Mouse (Mus musculus): Measurements from ENCODE around the gene Ccdc90b.

The Ccdc90b gene

DNA sequence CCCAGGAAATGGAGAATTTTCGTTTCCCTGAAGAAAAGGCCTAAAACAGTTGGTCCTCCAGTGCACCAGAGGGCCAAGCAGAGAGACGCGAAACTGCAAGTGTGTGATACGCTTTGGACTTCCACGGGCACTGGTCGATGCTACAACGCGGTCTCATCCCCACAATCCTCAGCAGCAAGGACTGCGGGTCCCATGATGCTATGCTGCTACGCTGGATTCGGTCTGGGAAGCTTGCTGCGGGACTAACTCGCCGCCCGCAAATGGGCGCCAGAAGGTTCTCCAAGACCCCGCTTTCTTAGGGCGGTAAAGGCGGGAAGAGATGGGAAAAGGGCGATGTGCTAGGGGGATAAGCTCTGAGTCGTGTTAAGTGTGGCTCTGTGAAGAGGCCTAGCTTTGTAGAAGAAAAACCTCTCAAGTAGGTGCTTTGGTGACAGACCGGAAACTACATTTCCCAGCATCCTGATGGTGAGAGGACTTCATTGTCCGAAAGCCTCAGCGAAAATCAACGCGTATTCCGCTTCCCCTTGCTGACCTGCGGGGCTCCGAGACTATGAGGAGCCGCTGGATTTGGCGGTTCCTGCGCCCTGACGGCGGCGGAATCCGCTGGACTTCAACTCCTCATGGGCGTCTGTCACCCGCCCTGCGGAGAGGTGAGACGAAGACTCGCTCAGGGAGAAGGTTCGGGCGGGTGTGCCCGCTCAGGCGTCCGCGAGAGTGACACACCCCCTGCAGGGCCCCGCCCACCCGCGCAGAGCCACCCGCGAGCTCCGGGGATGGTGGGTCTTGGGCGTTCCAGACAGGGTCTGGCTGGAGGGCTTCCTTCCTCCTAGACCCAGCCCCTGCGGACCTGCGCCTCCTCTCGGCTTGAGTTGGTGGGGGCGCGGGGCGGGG lies at the start of gene Ccdc90b:
Ccdc90b (plus strand) TSS at position 164 of the 891 bp plus-strand sequence.
- DNase-seq (ENCODE audit: low spot score in 2 of 2): peak; percentile 86 to 87

DNA sequence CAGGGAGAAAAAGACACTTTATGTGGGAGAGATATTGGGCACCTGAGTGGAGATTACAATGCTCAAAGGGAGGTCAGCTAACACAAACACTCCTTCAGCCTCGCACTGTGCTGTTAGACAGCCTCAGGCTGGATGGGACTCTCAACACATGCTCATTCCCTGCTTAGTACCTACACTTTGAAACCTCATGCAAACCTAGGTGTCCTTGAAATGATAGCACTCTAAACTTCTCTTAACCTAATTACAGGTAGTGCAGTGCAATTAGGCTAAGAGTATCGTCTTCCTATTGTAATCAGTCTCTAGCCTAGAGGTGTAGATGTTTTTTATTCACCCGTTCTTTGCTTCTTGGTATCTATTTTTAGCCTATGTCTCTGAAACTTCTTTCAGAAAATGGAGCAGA lies 40.6 kb upstream of the Ccdc90b start:
- DNase-seq (ENCODE audit: low spot score in 2 of 2): no peak

DNA sequence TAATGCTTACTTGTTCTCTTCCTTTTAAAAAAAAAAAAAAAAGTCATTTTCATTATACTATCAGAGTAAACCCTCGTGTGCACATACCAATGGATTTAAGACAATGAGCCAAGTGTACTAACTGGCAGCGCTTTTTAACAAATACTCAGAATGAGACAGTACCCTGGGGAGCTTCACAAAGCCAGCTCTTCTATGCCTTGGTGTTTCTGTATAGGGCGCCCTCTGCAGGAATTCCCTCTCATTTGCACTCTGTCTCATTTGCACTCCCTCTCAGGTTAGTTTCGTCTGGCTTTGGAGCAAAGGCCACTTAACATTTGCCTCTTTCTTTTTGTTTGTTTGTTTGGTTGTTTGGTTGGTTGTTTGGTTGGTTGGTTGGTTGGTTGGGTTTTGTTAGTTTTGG lies 40.1 kb upstream of the Ccdc90b start:
- peak in 1 of 2 experiments; percentile 6 for DNase-seq (ENCODE audit: low spot score in 2 of 2)

GRCm38 (mm10) chr7:92529245-92529644 lies 31.7 kb upstream of the Ccdc90b start:
- no peak for DNase-seq (ENCODE audit: low spot score in 2 of 2)

DNA sequence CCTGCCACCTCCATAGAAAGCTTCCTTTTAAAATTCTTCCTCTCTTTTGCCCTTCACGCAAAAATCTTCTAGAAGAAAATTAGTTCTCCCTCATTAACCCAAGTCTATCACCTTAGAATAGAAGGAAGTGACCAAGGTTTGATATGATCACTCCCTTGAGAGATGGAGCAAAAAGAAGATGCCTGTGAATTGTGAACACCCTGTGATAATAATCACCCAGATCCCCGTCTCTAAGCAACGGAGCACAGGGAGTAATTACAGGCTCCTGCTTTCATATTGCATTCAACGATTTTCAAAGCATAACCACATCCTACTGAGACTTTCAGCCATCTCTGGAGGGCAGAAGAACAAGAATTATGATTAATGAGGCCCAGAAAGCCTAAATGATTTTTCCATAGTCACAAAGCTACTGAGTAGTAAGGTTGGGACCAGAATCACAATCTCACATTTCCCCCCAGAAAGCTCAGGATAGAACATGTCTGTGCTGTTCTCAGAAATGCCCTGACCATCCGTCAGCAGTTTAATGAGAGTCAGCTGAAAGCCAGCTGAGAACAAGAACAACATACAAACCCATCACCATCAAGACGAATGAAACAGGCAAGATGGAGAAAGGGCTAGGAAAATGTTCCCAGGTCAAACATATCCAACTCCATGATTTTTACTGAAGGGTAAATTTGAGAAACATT lies 28.5 kb upstream of the Ccdc90b start:
- DNase-seq (ENCODE audit: low spot score in 2 of 2): no peak

DNA sequence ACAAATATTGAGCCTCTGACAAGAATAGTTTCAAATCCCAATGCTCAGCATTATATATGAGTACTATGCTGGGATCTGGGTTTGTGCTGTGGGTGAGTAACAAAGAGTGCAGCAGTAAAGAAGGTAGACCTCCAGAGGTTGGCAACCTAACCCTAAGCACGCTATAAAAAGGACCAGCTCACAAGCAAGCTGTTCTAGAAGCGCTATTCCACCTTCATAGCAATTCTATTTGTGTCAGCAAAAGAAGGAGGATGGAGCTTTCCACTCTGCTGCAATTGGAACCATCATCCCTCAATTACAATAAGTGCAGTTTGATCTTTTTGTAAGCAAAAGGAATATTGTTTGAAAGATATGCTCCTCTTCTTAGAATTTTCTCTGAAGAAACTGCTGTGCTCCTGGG lies 14.2 kb upstream of the Ccdc90b start:
- no peak for DNase-seq (ENCODE audit: low spot score in 2 of 2)

DNA sequence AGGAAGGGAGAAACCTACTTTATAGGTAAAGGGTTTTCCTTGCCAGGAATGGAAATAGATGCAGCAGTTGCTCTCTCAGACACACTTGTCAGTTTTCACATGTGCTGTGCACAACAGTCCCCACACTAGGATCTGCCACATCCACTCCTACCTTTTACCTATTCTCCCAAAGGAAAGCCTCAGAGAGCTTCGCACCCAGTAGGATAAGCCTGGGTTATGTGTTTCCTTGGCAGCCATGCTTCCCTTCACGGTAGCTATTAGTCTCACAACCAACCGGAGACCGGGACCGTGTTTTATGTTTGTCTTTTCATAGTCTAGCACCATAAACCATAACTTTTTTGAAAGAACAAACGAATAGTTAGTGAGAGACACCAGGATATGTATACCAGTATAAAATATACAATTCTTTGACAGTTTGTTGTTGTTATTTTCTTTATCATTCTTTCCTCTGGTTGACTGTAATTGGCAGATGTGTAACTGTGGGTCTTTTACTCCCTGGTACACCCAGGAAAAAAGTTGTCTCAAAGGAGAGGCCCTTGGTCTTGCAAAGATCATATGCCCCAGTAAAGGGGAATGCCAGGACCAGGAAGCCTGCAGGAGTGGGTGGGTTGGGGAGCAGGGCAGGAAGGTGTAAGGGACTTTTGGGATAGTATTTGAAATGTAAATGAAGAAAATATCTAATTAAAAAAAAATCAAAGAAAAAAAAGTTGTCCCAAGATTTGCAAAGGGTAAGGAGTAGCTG lies 10.5 kb upstream of the Ccdc90b start:
- DNase-seq (ENCODE audit: low spot score in 2 of 2): no peak

- no peak for DNase-seq (ENCODE audit: low spot score in 2 of 2)
Measured at GRCm38 (mm10) chr7:92550990-92551392, 10.0 kb upstream of the Ccdc90b start.

DNA sequence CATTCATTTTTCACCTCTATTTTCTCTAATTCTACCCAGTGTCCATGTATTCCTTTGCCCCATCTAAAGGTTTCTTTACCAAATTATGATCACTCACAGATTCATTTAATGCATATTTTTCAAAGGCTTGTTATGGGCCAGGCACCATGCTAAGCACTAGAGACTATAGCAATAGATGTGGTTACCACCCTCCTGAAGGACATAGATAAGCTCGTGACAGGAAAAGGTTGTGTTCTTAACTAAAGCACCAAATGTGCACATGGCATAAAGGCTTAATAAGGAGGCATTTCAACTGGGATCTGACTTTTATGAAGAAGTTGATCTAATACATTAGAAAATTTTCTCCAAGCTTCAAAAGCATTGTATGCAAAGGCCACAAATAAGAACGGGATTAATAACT lies 2.2 kb upstream of the Ccdc90b start:
- DNase-seq (ENCODE audit: low spot score in 2 of 2): no peak

DNA sequence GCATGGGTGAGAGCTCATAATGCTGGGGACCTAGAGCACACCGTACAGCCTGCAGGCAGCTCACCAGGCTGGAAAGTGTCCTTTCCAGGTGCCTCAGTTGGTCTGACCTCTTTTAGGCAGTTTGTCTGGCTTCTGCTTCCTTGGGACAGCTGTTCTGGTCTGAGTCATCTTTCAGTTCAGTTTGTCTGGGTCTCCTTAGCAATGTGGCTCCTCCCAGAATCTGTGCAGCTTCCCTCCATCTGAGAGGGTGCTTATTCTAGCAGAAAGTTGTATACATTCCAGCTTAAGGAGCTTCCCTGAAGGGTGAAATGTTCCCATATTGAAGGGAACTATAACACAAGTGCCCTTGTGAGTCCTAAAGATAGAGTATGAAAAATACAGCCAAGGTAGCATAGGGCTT lies 5.8 kb downstream of the Ccdc90b start:
- no peak for DNase-seq (ENCODE audit: low spot score in 2 of 2)

- DNase-seq (ENCODE audit: low spot score in 2 of 2): no peak
Measured at GRCm38 (mm10) chr7:92580491-92581207, 19.7 kb downstream of the Ccdc90b start.

DNA sequence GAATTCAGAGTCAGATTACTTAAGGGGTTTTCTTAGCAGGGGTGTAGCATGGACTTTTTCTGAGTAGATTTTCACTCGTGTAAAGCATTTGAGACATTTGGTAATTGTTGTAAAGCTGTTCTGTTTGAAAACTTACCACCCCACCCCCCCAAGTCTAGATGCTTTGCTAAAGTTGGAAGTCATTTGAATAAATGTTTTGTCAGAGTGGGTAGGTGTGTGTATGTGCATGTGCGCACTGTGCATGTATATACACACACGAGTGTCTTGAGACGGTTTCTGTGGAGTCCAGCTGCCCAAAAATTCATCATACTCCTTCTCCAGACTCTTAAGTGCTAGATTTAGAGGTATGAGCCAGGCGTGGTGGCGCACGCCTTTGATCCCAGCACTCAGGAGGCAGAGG lies 22.6 kb downstream of the Ccdc90b start:
- DNase-seq (ENCODE audit: low spot score in 2 of 2): no peak

DNA sequence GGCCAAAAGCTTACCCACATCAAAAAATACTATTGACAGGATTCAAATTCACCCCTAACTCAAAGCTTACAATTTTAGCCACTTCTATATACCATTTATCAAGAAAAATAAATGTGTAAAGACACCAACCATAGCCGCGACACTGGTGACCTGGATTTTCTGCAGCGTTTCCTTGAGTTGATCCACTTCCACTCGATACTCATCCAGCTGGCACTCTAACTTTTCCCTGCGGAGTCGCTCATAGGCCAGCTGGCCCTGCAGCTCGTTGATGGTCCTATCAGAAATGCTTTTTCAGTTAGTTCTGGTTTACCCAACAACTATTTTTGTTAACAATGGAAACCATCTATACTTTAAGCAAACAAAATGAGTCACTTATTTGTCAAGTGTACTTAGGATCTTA lies 29.0 kb downstream of the Ccdc90b start:
- DNase-seq (ENCODE audit: low spot score in 2 of 2): no peak

DNA sequence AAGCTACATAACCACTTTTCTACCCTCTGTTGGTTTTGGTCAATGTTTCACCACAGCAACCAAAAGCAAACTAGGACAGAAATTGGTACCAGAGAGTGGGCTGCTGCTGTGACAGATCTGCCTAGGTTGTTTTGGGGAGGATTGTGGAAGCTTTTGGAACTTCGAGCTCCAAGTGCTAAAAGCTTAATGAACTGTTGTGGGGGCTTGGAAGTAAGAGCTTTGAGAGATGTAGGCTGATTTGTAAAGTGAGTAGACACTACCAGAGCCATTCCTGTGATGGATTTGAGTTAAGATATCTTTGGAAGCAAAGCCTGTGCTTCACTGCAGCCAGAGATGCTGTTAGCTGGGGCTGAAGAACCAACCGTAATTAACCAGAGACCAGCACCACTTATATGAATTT lies 29.9 kb downstream of the Ccdc90b start:
- no peak for DNase-seq (ENCODE audit: low spot score in 2 of 2)

DNA sequence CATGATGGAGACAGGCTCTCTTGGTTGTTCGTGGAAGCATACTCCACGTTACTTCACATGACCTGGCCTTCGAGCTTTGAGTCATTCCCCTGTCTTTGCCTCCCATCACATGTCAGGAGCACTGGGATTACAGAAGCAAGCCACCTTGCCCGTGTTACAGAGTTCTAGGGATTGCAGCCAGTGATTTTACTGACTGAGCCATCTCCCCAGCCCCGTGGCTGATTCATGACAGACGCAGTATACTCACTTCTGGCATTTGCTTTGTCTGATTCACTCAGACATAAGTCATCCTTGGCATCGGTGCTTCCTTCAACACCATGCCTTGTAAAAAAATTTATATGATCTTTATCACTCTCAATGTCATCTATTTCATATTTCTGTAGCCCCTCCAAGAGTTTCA lies 44.0 kb downstream of the Ccdc90b start:
- DNase-seq (ENCODE audit: low spot score in 2 of 2): no peak

- DNase-seq (ENCODE audit: low spot score in 2 of 2): no peak
Measured at GRCm38 (mm10) chr7:92610830-92611229, 49.9 kb downstream of the Ccdc90b start.

DNA sequence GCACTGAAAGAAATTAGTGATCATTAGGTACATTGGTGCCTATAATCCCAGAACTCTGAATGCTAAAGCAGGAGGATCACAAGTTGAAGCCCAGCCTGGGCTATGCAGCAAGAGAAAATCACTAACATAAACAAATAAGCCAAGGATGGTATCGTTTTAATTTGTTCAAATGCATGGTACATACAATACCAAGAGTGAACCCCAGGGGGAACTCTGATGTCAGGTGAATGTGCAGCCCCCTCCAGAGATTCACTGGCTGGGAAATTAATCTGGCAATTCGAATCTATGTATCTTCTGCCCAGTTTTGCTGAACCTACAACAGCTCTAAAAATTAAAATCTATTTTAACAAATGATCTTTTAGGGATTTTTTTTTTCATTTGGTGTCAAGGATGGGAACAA lies 63.5 kb downstream of the Ccdc90b start:
- DNase-seq (ENCODE audit: low spot score in 2 of 2): no peak

GRCm38 (mm10) chr7:92630167-92630566 lies 69.2 kb downstream of the Ccdc90b start:
- peak in 1 of 2 experiments; percentile 5 for DNase-seq (ENCODE audit: low spot score in 2 of 2)
